Mouse (Mus musculus): Measurements from ENCODE around the gene Pum1. TPM values are rescaled to one million over a fixed set of nuclear protein-coding genes. Genes with fewer than 3 reads are reported as not detected.

The Pum1 gene
- polyA plus RNA-seq, 1 experiment: not detected

DNA sequence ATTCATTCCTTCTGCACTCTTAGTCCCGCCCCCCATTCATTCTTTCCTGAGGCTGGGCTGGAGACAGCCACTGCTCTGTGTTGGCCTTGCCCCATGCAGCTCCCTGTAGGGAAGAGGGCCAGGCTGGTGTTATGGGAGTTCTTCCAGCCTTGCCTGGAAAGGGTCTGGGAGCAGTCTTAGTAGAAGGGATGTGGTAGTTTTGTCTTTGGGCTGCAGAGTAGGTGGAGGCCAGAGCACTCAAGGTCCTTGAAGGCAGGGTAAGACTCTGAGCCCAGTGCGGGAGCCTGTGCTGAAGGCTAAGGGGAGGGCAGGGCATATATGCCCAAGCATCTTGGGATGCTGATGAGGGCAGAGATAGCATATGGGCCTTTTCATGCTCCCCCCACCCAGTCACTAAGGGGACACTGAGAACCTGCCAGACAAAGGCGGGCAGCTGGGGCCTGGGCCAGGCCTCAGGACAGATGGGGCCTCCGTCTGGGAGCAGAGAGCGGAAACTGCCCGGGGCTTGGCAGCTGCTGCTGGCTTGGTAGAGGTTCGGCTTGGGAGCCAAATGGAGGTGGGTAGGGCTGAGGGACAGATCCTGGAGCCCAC is 141.7 kb downstream of the Pum1 start:
- no peak for TF ChIP-seq POLR2A (IDR thresholded peaks at IDR 0.05; ENCODE audit: insufficient read depth, low read depth, low read length)
- no peak for TF ChIP-seq CTCF (IDR thresholded peaks at IDR 0.05; ENCODE audit: insufficient read depth, low read depth, low read length)
- Histone ChIP-seq H3K4me1 (ENCODE audit: control insufficient read depth, insufficient read depth, low read length) (peaks cover 30% of the 10 kb centered on the region), H3K4me3 (ENCODE audit: insufficient read depth, low read depth, low read length) (no peak overlapping the region), H3K27ac (ENCODE audit: insufficient read depth, low read depth, low read length) (peak overlapping the region; percentile 54)
- 72% methylated on average over 7 of the region's 7 CpGs for WGBS

DNA sequence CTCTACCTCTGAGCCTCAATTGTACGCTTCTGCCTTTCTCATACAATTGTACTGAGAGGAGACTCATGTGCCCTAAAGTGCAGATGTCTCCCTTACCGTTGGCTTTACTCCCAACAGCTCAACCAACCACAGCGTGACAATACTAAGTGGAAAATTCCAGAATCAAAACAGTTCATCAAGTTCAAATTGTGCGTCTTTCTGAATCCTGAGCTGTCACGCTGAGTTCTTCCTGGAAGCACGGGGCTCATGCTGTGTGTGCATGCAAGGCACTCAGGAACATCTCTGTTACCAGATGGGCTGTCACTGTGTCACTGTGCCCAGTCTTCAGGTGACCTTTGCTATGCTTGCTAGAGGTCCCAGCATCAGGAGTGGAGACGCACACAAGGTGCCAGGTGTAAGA is 142.6 kb downstream of the Pum1 start:
- H3K27ac ChIP-seq (ENCODE audit: insufficient read depth, low read depth, low read length): 0 out of 2 replicates have a peak overlapping the region, but pooled peaks have one; percentile 9
- H3K4me1 ChIP-seq (ENCODE audit: control insufficient read depth, insufficient read depth, low read length): peaks cover 24% of the 10 kb centered on the region; the same call in 1 of the 2 replicates
- TF ChIP-seq POLR2A (IDR thresholded peaks at IDR 0.05; ENCODE audit: insufficient read depth, low read depth, low read length) (no peak), CTCF (IDR thresholded peaks at IDR 0.05; ENCODE audit: insufficient read depth, low read depth, low read length) (no peak)
- no peak overlapping the region for H3K4me3 ChIP-seq (ENCODE audit: insufficient read depth, low read depth, low read length)
- WGBS: 66% methylated on average over 7 of the region's 7 CpGs

DNA sequence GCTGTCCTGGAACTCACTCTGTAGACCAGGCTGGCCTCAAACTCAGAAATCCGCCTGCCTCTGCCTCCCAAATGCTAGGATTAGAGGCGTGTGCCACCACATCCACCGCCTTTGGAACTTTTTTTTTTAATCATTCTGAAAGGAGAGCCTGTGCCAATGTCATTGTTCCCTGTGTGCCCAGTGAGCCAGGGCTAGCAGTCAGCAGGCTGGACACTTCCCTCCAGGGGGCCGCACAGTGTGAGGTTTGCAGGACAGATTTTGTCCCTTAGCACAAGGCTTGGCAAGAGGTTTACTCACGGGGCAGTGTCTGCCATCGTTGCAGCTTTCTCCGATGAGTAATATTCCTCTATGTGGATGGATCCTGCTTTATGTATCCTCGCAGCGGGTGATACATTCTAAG is 143.6 kb downstream of the Pum1 start:
- Histone ChIP-seq H3K27ac (ENCODE audit: insufficient read depth, low read depth, low read length) (no peak overlapping the region), H3K4me1 (ENCODE audit: control insufficient read depth, insufficient read depth, low read length) (peaks cover 22% of the 10 kb centered on the region; the same call in 1 of the 2 replicates), H3K4me3 (ENCODE audit: insufficient read depth, low read depth, low read length) (no peak overlapping the region)
- WGBS: 88% methylated on average over 9 of the region's 9 CpGs
- TF ChIP-seq POLR2A (IDR thresholded peaks at IDR 0.05; ENCODE audit: insufficient read depth, low read depth, low read length): no peak
- no peak for TF ChIP-seq CTCF (IDR thresholded peaks at IDR 0.05; ENCODE audit: insufficient read depth, low read depth, low read length)

DNA sequence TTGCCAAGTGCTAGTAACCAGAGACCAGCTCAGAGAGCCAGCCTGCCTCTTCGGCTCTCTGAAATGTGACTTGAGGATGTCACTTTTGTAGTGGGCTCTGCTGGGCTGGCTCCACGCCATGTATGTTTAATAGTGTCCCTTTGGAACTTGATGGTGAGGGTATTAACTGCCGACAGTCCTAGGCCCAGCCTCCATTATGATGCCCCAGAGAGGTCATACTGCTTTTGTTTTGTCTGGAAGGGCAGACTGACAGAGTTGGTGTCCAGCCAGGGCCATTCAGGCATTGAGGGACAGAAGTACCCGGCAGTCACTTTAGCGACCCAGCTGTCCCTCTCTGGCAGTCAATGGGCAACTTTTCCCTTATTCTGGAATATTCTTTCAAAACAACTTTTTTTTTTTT is 146.7 kb downstream of the Pum1 start:
- WGBS: 56% methylated on average over 5 of the region's 5 CpGs
- Histone ChIP-seq H3K4me1 (ENCODE audit: control insufficient read depth, insufficient read depth, low read length) (peaks cover 22% of the 10 kb centered on the region), H3K4me3 (ENCODE audit: insufficient read depth, low read depth, low read length) (no peak overlapping the region), H3K27ac (ENCODE audit: insufficient read depth, low read depth, low read length) (no peak overlapping the region)
- TF ChIP-seq POLR2A (IDR thresholded peaks at IDR 0.05; ENCODE audit: insufficient read depth, low read depth, low read length) (no peak), CTCF (IDR thresholded peaks at IDR 0.05; ENCODE audit: insufficient read depth, low read depth, low read length) (no peak)

DNA sequence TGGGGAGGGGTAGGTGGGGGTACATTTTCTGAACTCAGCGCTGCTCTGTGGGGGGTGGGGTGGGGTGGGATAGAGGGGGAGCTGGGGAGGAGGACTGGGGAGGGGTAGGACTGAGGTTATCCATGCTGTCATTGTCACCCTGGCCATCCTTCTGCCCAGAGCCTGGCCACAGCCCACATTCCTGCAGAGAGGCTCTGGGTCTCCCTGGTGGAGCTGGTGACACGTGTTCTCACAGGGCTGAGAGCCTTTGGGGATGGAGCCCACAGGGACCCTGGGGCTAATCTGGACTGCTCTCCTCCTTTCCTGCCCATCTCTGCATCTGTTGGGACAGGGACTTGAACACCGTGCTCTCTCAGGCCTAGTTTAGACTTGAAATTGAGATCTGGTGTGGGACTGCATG is 147.7 kb downstream of the Pum1 start:
- no peak overlapping the region for H3K27ac ChIP-seq (ENCODE audit: insufficient read depth, low read depth, low read length)
- 37% methylated on average over 3 of the region's 3 CpGs for WGBS
- TF ChIP-seq POLR2A (IDR thresholded peaks at IDR 0.05; ENCODE audit: insufficient read depth, low read depth, low read length): no peak
- TF ChIP-seq CTCF (IDR thresholded peaks at IDR 0.05; ENCODE audit: insufficient read depth, low read depth, low read length): no peak
- H3K4me3 ChIP-seq (ENCODE audit: insufficient read depth, low read depth, low read length): no peak overlapping the region
- peaks cover 26% of the 10 kb centered on the region for H3K4me1 ChIP-seq (ENCODE audit: control insufficient read depth, insufficient read depth, low read length)

DNA sequence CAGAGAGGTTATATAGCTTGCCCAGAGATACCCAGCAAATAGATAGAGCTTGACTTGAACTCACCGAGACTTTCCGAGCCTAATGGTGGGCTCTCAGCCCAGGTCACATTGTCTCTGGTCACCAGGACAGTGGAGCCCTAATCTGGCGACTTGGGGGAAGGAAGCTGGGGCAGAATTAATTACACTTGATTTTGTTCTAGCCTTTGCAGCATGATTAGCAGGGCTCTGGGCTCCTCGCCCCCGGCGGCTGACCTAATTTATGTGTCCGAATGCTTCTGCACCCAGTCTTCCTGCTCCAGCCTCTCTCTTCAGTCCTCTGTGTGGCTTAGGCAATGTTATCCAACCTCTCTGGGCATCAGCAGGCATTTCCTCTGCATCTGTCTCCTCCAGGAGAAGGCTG is 148.3 kb downstream of the Pum1 start:
- no peak overlapping the region for H3K4me3 ChIP-seq (ENCODE audit: insufficient read depth, low read depth, low read length)
- no peak overlapping the region for H3K27ac ChIP-seq (ENCODE audit: insufficient read depth, low read depth, low read length)
- 20% methylated on average over 7 of the region's 7 CpGs for WGBS
- no peak for TF ChIP-seq CTCF (IDR thresholded peaks at IDR 0.05; ENCODE audit: insufficient read depth, low read depth, low read length)
- H3K4me1 ChIP-seq (ENCODE audit: control insufficient read depth, insufficient read depth, low read length): peaks cover 26% of the 10 kb centered on the region

DNA sequence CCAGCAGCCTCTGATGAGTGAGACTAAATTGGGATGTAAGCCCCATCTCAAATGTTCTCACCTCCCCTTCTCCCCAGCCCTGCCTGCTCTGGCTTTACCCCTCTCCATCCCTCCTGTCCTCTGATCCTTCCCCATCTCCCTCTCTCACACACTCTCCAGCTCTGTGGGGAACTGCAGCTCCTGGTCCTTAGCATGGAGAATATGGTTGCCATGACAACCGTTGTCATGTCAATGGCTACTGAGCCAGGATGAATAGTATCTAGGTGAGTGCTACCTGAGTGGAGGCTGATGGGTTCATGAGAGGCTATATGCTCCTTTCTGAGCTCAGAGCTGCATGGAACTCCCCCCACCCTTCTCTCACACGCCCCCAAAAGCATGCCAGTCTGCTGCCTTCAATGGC is 150.8 kb downstream of the Pum1 start:
- Histone ChIP-seq H3K4me1 (ENCODE audit: control insufficient read depth, insufficient read depth, low read length) (peaks cover 26% of the 10 kb centered on the region), H3K4me3 (ENCODE audit: insufficient read depth, low read depth, low read length) (no peak overlapping the region), H3K27ac (ENCODE audit: insufficient read depth, low read depth, low read length) (no peak overlapping the region)
- WGBS: 43% methylated on average over 2 of the region's 2 CpGs
- no peak for TF ChIP-seq CTCF (IDR thresholded peaks at IDR 0.05; ENCODE audit: insufficient read depth, low read depth, low read length)
- no peak for TF ChIP-seq POLR2A (IDR thresholded peaks at IDR 0.05; ENCODE audit: insufficient read depth, low read depth, low read length)

DNA sequence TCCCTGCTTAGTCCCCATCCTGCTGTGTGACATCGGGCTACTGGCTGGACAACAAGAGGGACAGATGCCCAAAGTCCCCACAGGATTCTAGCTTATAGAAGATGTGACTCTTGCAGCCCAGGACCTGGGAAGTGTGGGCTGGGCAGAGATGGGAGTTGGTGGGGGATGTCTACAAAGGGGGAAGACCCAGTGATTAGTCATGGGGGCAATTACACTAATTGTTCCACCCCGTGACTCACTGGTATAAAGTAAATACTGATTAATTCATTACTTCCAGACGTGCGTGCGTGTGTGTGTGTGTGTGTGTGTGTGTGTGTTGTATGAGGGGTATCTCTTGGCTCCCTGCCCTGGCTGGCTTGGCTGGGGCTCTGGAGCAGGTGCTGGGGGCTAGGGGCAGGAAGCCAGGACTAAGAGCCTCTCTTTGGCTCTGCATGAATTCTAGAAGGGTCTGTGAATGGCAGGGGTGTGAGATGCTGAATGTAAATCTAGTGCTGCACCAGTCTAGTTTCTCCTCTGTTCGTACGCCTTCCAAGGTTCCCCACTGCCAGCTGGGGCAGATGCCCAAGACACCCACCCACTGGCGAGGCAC is 151.7 kb downstream of the Pum1 start:
- H3K27ac ChIP-seq (ENCODE audit: insufficient read depth, low read depth, low read length): no peak overlapping the region
- H3K4me1 ChIP-seq (ENCODE audit: control insufficient read depth, insufficient read depth, low read length): peaks cover 26% of the 10 kb centered on the region
- 12% methylated on average over 8 of the region's 8 CpGs for WGBS
- TF ChIP-seq CTCF (IDR thresholded peaks at IDR 0.05; ENCODE audit: insufficient read depth, low read depth, low read length) (no peak), POLR2A (IDR thresholded peaks at IDR 0.05; ENCODE audit: insufficient read depth, low read depth, low read length) (no peak)
- H3K4me3 ChIP-seq (ENCODE audit: insufficient read depth, low read depth, low read length): no peak overlapping the region

DNA sequence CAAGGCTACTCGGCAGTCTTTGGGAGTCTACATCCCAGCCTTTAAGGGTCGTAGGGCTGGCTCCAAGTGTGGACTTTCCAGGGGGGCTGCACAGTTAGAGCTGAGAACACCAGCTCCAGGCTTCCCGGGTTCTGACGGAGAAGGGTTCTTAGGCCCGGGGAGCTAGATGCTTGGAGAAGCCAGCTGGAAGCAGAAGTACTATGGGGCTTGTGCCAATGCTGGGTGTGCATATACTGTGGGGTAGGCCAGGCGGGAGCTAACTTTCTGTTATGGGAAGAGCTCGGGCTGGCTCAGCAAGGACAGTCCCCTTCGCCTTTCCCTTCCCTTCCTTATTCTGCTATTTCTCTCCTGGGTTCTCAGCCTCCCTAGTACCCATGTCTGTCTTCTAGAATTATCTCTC is 152.7 kb downstream of the Pum1 start:
- TF ChIP-seq CTCF (IDR thresholded peaks at IDR 0.05; ENCODE audit: insufficient read depth, low read depth, low read length): no peak
- TF ChIP-seq POLR2A (IDR thresholded peaks at IDR 0.05; ENCODE audit: insufficient read depth, low read depth, low read length): no peak
- Histone ChIP-seq H3K4me1 (ENCODE audit: control insufficient read depth, insufficient read depth, low read length) (peaks cover 26% of the 10 kb centered on the region), H3K4me3 (ENCODE audit: insufficient read depth, low read depth, low read length) (no peak overlapping the region), H3K27ac (ENCODE audit: insufficient read depth, low read depth, low read length) (no peak overlapping the region)
- WGBS: 36% methylated on average over 8 of the region's 8 CpGs

All from olfactory bulb, adult 2 months (tissue).